Mouse (Mus musculus): Measurements from ENCODE around the gene Nipsnap2.
A peak's percentile ranks its signal among the peaks of the same experiment; 100 is the strongest.
"Not testable (repeated sequence)": the region's sequence is repeated elsewhere in the genome, so short reads cannot be mapped to it uniquely, and the experiment has no call there.

The Nipsnap2 gene

DNA sequence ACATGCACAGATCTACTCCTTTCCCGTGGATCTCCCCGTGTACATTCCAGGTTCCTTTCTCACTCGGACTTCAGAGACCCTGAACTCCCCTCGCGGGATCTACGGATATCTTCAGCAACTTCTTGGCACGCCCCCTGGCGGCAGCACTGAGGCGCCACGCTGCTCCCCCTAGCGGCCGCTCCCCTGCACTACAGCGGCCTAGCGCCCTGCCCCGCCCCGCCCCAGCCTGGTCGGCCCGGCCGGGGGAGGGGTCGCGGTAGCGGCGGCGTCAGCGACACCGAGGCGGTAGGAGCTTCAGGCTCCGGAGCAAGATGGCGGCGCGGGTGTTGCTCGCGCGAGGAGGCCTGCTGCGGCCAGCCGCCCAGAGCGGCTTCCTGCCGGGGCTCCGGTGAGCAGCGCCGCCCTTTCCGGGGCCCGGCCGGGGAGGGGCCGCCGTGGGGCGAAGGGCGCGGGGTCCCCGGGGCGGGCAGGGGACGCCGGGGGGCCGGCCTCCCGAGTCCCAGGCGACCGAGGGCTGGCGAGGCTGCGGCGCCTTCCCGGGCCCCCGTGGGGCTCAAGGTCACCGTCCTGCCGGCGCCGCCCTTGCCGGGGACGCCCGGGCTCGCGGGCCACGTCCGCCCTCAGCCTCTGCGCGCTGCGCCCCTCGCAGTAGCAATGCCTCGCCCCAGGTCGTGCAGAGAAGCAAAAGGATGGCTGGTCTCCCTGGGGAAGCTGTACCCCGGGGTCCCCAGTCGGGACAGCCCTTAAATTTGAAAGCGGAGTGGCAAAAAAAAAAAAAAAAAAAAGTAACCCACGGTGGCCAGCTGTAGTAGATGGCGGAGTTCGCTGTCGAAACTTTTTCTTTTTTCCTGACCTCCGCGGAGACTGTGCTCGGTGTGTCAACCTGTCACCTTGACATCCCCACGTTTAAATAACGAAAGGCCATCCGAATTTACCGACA lies at the start of gene Nipsnap2:
TSS of gene Nipsnap2 (plus strand) at position 230 of the 940 bp plus-strand sequence.
- peak; percentile 92 for DNase-seq (ENCODE audit: low read depth, low spot score)

GRCm38 (mm10) chr5:129685141-129685540 lies 39.7 kb upstream of the Nipsnap2 start:
- not testable (repeated sequence) for DNase-seq (ENCODE audit: low read depth, low spot score)

GRCm38 (mm10) chr5:129687621-129688020 lies 37.2 kb upstream of the Nipsnap2 start:
- DNase-seq (ENCODE audit: low read depth, low spot score), result no peak

- no peak for DNase-seq (ENCODE audit: low read depth, low spot score)
Observed at GRCm38 (mm10) chr5:129690528-129690927, 34.3 kb upstream of the Nipsnap2 start.

GRCm38 (mm10) chr5:129700506-129700905 lies 24.4 kb upstream of the Nipsnap2 start:
- DNase-seq (ENCODE audit: low read depth, low spot score), result no peak

- no peak for DNase-seq (ENCODE audit: low read depth, low spot score)
Observed at GRCm38 (mm10) chr5:129701706-129702105, 23.2 kb upstream of the Nipsnap2 start.

GRCm38 (mm10) chr5:129703368-129703767 lies 21.5 kb upstream of the Nipsnap2 start:
- no peak for DNase-seq (ENCODE audit: low read depth, low spot score)

GRCm38 (mm10) chr5:129708412-129708811 lies 16.5 kb upstream of the Nipsnap2 start, which contains the start of gene Sept14:
TSS of gene Sept14 (minus strand) at chr5:129708512.
- DNase-seq (ENCODE audit: low read depth, low spot score), result no peak

- peak; percentile 94 for DNase-seq (ENCODE audit: low read depth, low spot score)
Observed at GRCm38 (mm10) chr5:129715326-129715861, 9.5 kb upstream of the Nipsnap2 start, which contains the start of gene Mrps17. TSS of gene Mrps17 (plus strand) at chr5:129715497.

DNA sequence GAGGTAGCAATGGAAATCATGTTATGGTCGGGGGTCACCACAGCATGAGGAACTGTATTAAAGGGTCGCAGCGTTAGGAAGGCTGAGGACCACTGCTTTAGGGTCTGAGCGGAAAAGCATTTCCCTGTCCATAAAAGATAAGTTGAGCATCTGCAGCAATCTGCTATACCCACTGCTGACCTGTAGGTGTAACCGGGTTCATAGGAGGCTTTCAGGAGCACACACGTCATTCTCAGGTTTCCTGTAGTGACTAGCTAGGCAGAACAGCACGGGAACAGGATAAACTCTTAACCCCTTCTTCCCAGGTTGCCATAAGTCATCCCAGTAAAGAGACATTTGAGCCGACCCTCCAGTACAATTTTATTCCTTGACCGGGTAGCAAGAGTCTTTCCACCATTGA lies 7.8 kb upstream of the Nipsnap2 start:
- DNase-seq (ENCODE audit: low read depth, low spot score), result peak; percentile 29

- DNase-seq (ENCODE audit: low read depth, low spot score), result no peak
Observed at GRCm38 (mm10) chr5:129720176-129720575, 4.7 kb upstream of the Nipsnap2 start.

DNA sequence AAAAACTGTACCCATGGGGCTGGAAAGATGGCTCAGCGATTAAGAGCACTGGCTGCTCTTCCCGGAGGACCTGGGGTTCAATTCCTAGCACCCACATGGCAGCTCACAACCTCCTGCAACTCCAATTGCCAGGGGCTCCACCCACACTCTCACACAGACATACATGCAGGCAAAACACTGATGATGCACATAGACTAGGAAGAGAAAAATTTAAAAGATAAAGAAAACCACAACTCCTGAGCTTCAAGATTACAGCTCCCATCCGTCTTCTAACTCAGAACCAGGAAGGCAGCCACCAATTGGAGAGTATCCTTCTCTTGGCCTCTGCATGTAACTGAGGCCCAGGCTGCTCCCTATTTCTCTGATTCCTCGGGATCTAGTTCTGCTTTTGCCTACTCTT lies 595 bp upstream of the Nipsnap2 start:
- no peak for DNase-seq (ENCODE audit: low read depth, low spot score)

DNA sequence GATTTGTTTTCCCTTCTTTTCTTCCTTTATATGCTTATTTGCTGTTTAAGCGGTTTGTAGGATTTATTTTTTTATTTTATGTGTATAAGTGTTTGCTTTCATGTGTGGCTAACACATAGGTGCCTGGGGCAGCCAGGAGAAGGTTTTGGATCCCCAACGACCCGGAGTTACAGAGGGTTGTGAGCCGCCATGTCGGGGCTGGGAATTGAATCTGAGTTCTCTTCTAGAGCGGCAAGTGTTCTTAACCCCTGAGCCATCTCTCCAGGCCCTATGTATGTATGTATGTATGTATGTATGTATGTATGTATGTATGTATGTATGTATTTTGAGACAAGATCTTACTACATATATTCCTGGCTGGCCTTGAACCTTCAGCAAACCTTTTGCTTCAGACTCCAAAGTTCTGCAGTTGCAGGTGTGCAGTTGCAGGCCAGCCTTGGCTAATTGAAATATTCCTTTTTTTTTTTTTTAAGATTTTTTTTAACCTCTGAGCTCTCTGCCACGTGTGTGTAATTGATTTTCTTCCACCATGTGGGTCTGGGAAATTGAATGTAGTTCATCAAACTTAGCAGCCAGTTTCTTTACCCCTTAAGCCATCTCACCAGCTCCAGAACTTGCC lies 1.0 kb downstream of the Nipsnap2 start:
- DNase-seq (ENCODE audit: low read depth, low spot score), result peak; percentile 32

- DNase-seq (ENCODE audit: low read depth, low spot score), result no peak
Observed at GRCm38 (mm10) chr5:129726784-129727183, 1.9 kb downstream of the Nipsnap2 start.

DNA sequence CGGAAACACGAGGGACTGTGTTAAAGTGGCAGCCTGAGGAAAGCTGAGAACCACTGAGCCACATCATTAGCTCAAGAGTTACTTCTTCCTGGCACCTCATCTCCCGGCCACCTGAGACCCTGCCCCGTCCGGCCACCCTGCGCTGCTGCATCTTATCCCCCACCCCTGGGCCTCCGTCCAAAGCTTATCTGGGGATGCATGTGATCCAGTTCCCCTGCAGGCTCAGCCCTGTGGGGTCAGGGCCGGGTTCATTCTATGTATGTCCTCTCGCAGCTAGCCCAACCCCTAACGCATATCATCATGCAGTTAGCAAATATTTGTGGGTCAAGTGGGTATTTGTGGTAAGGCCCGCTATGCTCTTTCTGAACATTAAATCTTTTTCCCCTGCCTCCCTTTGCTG lies 4.4 kb downstream of the Nipsnap2 start:
- no peak for DNase-seq (ENCODE audit: low read depth, low spot score)

DNA sequence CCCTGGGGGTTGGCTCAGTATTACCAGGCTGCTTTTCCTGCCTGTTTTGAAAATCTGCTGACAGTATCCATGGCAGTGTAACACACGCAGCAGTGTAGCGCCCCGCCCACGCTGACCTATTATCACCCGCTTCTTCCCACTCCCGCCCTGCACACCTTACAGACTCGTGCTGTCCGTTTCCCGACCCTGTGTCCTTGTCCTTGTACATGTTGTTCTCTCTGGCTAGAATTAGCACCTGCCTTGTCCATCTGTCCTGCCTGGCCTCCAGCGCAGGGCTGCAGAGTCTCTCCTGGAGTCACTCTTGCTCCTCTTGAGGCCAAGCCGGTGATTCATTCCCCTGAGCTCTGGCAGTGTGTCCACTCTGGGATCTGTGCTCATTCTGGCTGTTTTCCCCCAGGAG lies 5.5 kb downstream of the Nipsnap2 start:
- DNase-seq (ENCODE audit: low read depth, low spot score), result no peak

DNA sequence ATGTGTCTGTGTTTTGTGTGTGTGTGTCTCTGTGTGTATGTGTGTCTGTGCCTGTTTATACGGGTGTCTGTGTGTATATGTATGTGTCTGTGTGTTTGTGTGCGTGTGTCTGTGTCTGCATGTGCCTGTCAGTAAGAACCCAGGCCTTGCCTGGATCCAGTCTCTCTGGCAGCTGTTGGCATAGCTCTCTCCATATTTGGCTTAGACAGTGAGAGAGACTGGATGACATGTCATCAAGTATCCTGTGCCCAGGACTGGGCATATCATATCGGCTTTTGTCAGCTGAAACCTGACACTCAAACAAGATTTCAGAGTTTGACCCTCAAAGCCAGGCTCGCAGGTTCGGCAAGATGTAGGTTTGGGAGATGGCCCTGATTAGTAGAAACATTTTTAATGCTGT lies 6.2 kb downstream of the Nipsnap2 start:
- no peak for DNase-seq (ENCODE audit: low read depth, low spot score)

- peak; percentile 39 for DNase-seq (ENCODE audit: low read depth, low spot score)
Observed at GRCm38 (mm10) chr5:129740976-129741375, 16.1 kb downstream of the Nipsnap2 start.

DNA sequence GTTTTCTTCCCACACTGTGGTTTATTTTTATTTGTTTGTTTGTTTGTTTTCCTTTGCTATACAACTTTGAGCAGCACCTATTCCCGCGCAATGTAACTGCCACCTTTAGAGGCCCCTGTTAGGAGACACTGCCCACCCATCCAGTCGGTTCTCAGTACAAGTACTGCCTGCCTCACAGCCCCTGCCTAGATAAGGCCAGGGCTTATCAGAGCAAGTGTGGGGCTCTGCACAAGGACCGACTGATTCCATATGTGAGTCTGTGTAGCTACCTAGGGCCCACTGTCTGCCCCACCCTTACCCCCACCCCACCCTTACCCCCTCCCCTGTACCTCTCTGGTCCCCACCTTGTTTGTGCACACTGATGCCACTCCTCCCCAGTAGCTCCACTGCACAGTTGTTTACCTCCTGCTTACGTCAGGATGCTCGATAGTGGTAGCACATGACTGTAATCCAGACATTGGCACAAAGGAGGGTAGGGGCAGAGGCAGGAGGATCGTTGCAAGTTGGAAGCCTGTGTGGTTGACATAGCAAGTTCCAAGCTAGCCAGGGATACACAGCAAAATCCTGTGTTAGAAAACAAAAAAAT lies 18.1 kb downstream of the Nipsnap2 start:
- DNase-seq (ENCODE audit: low read depth, low spot score), result no peak

- DNase-seq (ENCODE audit: low read depth, low spot score), result no peak
Observed at GRCm38 (mm10) chr5:129744050-129744449, 19.2 kb downstream of the Nipsnap2 start.

DNA sequence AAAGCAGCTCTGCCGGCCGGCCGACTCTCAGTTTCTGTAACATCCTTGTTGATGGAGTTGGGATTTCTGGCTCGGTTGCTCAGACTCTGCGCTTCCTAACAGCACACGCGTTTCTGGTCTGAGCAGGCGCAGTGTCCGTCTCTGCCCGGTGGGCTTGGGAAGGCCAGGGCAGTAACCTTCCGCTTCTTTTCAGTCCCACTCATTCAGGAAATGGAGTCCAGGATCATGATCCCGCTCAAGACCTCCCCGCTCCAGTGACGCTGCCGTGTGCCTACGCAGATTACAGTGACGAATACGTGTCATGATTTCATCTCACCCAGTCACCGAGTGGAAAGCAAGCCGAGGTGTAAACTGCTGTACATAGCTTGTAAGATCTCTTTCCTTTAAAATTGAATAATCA lies 32.0 kb downstream of the Nipsnap2 start:
- DNase-seq (ENCODE audit: low read depth, low spot score), result no peak

DNA sequence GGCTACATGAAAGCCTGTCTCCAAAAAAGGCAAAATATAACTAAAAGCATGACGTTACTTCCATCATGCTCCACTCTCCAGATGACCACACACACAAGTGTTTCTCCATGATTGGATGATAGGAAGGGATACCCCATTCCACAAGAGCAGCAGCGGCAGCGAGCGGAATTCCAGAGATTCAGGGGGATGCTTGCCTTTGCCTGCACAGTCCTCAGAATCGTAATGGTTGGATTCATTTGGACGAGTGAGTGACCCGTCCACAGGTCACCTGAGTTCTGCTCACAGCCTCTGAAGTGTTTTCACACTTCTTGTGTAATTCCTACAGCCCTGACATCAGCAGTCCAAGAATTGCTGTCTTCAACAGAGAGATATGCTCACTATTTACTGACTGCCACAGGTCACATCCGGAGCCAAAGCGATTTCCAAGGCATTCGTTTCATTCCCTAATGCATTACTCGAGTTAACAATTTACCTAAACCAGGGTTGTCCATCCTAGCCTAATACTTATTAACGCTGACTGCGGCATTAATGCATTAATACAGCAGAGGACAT lies 35.1 kb downstream of the Nipsnap2 start:
- DNase-seq (ENCODE audit: low read depth, low spot score), result no peak

All from CD4-positive helper T cell, adult 2 months (primary cell).